Mouse (Mus musculus) adrenal gland, adult 2 months (tissue): ENCODE measurements around the gene Polr1e. TPM values are rescaled to one million over a fixed set of nuclear protein-coding genes. Genes with fewer than 3 reads are reported as not detected.
"Not testable (repeated sequence)": the region's sequence is repeated elsewhere in the genome, so short reads cannot be mapped to it uniquely, and the experiment has no call there.

Source experiments
- DNase-seq: peaks from one replicate; pipeline ENCODE4 v3.0.0; 2021
- long read RNA-seq: library from polyadenylated mRNA; stranded (forward); transcript quantifications from one replicate; pipeline ENCODE4 v2.0.0, GENCODE M21; 2021
- polyA plus RNA-seq: library from polyadenylated mRNA; depleted of rRNA; stranded (reverse); fragments of >200 nt; gene quantifications from 2 replicates; pipeline ENCODE4 v1.2.3, GENCODE M21; 2012; rRNA removed
- total RNA-seq, 2 experiments: library from RNA; stranded (reverse); gene quantifications; 2 replicates each; pipeline ENCODE4 v1.2.3; 2021

Polr1e gene
- total RNA-seq (10 to 100 TPM; 13.0 to 16.3 TPM), polyA plus RNA-seq (2.9 and 3.1 TPM in 2 replicates)
- long read RNA-seq, transcript Polr1e-204 (12 exons, 2,986 nt) = major isoform, 8 of 11 reads
- long read RNA-seq, partial matches to known transcripts = 1 of 11 reads
- long read RNA-seq, other reads (novel, unspliced or antisense) = 2 of 11 reads

DNA sequence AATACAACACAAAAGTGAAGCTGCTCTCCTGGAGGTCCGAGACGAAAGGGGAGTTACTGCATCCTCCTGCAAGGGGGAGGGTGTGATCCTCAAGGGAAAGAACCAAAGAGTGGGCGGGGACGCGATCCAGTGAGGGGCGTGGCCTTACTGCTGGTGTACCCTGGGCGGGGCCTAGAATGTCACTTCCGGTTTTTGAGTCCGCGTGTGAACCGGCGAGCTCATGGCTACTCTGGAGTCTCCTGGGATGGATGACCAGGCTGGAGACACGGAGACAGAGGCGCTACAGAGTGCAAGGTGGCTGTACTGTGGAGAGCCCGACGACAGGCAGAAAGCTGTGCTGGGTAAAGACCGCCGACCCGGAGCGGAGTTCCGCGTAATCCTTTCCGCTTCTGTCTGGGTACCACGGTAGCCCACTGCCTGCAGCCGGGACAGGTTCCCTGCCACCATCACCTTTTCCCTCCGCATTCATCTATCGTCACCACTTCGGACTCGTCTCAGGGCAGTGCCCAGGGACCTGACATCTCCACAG is at the start of gene Polr1e:
Gene Polr1e (plus strand): TSS at position 132 of the 529 bp plus-strand sequence.
- peak; percentile 96 for DNase-seq

DNA sequence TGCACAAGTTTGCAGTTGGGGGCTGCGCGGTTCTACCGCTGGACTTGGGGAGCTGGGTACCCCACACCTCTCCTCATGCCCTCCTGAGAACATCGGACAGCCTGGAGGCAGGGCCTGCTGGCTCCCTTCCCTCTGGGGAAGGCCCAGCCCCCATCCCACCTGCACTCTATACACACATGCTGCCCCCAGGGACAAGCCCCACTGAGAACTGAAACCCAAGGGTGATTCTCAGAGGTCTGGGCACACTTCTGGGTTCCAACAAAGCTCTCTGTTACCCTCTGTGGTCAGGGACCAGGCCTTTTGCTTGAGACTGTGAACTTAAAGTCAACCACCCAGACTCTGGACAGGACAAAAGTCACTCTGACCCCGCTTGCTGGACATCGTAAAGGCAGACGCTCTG is 48.3 kb upstream of the Polr1e start:
- DNase-seq = no peak

DNA sequence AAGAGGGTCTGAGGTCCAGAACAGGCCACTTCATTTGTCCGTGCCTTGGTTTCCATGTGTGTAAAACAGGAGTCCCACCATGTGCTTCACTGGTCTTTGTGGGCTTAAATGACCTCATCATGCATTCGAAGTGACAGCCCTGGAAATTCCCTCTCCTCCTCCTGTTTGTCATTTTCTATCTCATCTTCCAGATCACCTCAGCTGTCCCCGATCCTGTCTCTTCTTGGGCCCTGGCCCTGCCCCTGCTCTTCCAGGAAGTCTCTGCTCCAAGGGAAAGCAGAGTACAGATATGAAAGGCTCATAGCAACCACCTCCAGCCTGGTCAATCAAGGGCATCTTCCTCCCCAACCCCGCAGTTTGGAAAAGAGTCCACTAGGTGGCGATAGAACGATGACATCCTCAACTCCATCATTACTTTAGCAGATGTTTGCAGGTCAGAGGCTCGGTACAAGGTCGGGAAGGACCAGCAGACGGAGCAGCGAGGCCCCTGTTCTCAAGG is 47.7 kb upstream of the Polr1e start:
- DNase-seq = peak; percentile 56

DNA sequence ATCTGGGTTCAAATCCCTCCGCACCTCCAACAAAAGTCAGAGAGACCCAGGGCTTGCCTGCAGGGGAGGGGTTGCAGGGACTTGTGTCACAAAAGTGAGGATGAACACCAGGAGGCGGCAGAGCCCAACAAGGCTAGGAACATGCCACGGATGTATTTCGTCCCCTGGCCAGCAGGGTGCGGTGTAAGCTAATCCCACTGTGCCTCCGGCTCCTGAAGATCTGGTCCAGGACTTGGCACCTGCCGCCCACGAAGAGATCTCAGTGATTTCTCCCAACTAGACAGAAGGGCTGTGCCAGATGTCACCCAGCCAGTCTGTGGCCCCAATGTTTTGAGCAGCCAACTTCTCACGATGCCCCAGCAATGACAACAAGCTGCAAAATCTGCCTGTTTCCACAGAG is 44.9 kb upstream of the Polr1e start:
- DNase-seq = peak; percentile 92

DNA sequence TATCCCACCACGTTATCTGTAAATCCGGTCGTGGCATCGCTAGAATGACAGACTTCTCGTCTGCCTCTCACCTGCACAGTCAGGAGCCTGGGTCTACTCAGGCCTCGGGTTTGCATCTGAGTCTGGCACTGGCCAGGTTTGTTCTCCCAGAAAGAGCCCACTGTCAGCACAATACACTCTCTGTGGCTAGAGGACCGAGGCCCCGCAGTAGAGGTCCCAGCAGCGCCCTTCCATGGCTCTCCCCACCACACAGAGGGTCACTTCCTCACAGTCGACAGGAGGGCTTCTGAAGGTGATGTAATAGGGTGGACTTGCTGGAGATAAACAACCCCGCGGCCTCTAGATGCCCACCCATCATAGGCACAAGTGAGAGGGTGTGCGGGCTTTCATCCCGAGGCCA is 44.5 kb upstream of the Polr1e start:
- no peak for DNase-seq

DNA sequence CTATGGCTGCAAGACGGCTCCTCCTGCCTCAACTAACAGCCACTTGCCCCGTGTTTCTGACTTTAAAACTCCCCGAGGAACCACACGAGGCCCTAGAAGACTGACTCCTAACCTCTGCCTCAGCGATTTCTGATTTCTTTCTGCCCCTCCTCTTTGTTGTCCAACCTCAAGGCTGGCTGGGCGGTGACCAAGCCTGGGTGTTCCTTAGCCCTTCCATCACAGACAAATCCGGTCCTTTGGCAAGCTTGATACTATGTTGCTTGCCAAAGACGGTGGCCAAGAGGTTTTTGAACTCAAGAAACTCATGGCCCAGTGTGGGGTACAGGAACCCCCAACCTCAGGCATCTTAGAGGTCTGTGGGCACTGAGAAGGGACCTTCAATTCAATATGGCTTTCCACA is 44.1 kb upstream of the Polr1e start:
- no peak for DNase-seq

DNA sequence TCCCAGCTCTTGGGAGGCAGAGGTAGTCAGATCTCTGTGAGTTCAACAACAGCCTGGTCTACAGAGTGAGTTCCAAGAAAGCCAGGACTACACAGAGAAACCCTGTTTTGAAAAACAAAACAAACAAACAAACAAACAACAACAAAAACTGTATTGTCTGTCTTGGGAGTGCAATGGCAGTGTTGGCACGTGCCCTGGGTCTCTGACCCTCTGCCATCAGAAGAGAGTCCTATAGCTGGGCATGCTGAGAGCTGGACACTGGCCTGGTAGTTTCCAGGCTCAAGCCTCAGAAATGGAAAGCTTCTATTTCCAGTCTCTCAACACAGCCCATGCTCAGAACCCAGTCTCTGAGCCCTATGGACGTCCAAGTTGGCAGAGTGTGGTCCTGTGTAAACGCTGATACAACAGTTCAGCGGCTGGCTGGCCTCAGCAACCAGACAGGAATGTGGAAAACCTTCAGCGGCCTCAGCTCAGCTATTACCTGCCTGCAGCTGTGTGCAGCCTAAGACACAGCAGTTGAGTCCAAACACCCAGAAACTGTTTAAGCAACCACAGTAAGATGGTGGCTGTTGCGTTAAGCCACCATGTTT is 42.3 kb upstream of the Polr1e start:
- no peak for DNase-seq

DNA sequence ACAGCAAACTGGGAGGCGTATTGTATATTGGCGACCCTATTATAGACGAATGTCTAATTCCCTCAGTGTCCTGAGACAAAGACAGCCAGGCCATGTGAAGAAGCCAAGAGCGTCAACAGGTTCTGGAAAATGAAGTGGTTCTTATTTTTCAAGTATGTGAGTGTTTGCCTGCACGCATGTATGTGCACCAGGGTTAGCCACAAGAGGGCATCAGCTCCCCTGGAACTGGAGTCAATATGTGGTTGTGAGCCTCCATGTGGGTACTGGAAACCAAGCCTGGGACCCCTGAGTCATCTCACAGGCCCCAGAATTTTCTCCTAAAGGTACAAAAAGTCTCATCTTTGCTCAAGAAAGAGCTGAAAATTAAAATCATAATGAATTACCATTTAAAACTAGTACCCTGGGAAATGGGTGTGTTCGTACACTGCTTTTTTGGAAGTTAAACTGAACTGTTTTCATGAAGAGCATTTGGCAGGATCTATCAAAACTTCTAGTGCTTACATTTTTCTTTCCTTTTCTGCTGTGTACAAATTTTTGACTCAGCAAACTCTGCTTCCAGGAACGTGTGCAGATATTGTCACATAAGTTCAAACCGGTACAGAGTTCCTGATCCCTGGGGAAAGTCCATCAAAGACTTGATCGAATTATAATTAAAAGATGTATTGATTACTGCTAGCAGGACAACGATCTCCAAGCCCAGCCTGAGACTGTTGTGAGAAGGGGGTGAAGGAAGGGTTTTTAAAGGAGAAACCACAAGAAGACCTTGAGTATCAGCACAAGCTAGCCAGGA is 41.3 kb upstream of the Polr1e start:
- DNase-seq = no peak

DNA sequence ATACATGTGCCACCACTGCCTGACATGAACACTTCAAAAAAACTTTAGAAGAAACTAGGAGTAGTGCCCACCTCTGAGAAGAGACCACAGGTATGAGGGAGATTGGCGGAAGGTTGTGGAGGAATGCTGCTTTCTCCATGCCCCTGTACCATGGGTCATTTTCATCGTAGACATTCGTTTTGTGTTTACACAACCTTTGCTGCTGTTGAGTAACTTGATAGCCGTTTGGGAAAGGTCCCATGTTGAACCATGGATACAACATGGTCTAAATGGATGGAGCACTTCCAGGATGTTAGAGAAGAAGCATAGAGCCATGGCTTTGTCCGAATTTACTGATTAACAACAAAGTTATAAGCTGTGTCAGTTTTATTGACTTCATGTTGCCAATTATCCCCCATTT is 40.2 kb upstream of the Polr1e start:
- DNase-seq = no peak

DNA sequence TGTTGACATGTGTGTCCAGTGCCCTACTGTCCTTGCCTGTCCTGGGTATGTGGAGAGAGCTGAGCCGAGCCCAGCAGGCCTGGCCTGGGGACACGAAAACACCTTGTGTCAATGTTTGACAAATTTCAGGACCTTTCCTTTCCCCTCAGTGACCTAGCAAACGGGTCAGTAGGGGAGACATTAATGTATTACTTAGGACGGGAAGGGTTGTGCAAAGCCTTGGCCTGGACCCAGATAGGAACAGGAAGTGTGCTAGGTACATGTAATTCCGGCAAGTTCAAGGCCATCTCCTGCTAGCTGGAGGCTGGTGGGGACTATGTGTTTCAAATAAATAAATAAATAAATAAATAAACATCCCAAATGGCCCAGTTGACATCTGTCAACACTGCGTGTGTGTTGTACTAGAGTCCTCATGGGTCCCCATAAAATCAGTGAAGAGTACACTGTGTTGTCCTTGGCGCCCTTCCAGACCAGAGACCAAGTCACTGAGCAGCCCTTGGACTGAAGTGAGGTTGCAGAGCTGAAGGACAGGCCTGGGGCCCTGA is 38.5 kb upstream of the Polr1e start:
- peak; percentile 88 for DNase-seq

DNA sequence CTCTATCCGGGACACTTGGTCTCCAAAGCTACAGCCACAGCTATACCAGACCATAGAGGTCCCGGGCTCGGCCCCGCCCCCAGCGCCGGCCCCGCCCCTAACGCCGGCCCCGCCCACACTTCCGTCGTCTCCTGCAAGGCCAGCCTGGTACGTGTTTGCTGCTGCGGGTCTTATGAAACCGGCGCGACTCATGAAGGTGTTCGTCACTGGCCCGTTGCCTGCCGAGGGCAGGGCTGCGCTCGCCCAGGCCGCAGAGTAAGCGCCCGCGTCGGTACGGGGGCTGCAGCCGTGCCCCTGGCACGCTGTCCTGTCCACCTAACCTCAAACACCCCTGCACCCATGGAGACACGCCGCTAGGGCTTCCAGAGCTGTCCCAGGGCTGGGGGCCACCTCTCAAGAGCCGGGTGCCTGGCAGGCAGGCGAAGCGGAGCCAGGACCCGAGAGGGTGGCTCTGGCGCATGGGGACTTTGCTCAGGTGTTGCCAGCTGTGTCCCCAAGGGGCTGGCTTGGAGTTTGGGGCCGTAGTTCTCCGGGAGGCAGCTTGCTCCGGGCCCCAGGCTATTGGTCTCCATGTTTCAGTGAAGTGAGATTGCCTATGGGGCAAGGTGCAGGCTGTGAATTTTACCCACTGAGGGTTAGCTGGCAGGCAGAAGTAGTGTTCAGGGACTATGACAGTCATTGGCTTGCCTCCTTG is 37.0 kb upstream of the Polr1e start, which contains the start of gene Grhpr:
Gene Grhpr (plus strand): TSS at position 116 of the 694 bp plus-strand sequence.
- peak; percentile 95 for DNase-seq

DNA sequence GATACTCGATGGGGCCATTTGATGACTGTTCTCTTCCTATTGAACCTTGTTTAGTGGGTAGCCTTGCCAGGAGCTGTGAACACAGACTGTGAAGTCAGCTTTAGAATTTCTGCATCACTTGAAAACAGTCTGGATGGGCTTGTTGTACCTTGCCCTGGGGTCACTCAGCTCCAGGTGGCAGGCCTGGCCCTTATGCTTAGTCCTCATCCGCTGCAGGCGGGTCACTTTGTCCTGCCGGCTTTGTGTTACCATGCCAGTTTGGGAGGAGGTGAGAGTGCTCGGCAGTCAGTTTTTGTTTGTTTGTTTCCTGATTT is 36.5 kb upstream of the Polr1e start:
- peak; percentile 54 for DNase-seq

DNA sequence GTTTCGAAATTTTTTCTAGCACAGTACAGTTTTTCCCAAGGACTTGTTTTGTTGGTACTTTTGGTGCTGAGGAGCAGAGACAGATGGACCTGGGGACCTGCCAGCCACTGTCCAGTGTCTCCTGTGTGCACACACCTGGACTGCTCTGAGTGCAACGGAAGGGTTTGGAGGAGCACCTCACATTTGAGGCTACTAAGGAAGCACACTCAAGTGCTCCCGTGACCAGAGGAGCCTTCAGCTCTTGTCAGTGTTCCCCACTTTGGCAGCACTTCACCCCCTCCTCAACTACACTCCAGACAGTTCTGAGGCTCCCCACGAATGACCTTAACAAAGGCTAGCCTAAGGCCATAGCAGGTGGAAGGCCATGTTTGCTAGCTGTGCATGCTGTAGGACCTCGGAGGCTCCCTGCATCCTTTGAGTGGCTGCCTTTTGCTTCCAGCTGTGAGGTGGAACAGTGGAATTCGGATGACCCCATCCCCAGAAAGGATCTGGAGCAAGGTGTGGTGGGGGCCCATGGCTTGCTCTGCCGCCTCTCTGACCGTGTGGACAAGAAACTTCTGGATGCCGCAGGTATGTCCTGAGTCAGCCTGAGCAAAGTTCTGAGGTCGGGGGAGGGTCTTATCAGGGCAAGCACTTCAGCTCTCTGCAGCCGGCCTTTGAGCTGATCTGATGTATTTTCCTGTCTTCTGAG is 35.8 kb upstream of the Polr1e start:
- DNase-seq = peak; percentile 44

DNA sequence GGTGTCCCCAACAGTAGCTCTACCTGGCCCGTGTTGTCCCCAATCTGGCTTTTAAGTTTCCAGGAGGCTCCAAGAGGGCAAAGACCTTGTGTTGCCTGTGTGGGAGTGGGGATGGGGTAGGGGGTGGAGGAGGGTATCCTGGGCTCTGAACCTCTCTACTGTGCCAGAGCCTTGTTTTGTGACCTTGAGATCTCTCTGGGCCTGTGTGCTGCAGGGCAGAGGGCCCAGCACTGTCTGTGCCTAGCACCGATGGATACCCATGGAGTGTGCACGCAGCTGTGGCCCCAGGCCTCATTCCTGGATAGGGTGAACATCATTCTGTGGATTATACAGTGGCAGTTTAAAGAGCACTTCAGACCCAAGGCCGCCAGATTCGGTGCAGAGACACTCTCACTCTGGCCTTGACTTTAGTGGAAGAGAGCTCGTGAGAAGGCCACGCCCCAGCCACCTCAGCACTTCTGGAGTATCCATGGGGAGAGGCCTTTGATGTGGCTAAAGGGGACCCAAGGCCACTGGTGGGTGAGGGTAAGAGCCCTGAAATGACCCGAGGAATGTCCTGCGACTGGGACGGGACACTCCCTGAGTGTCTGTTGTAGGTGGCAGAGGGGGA is 35.1 kb upstream of the Polr1e start:
- DNase-seq = peak; percentile 87

DNA sequence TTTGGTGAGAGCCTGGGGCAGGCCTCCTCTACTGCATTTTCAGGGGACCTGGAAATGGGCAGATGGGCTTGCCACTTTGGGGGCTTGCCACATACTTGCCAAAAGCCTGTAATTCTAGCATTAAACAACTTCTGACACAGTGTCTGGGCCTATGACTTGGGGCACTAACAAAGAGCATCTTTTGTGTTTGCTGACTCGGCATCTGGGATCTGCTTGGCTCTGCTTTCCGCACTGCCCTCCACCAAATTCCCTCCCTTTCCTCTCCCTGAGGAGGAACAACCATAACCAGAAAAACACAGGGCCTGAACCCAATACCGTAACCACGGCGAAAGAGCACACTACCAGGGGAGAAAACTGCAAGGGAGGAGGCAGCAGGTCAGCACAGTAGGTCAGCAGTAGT is 27.8 kb upstream of the Polr1e start:
- DNase-seq = no peak

DNA sequence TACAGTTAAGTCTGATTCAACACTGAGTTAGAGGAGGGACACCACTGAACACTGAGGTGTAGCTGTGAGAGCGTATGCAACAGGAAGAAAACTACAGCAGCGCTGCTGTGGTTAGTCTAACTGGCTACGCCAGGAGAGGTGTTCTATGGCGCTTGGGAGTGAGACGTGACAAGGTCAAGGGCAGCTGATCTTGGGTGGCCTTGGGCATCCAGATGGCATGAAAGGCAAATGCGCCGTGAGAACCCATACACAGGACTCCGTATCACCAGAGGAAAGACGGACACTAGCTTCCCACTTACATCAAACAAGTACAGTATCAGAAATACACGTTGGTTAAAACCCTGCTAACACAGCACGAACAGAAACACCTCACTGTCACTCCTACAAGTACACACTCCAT is 26.1 kb upstream of the Polr1e start:
- peak; percentile 57 for DNase-seq

DNA sequence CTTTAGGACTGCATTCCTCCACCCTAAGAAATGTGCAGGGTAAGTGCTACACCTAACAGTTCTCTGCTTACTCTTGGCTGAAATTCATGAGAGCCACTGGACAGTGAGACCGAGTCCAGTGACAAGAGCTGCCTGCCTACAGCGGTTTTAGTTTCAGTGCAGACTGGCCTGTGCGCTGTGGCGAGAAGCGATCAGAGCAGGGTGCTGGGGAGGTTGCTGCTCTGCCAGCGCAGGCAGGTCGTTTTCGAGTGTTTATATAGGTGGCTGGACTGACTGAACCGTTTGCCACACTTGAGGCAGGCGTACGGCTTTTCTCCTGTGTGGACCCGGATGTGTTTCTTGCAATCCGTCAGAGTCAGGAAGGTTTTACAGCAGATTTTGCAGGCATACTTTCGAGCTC is 25.2 kb upstream of the Polr1e start:
- not testable (repeated sequence) for DNase-seq

DNA sequence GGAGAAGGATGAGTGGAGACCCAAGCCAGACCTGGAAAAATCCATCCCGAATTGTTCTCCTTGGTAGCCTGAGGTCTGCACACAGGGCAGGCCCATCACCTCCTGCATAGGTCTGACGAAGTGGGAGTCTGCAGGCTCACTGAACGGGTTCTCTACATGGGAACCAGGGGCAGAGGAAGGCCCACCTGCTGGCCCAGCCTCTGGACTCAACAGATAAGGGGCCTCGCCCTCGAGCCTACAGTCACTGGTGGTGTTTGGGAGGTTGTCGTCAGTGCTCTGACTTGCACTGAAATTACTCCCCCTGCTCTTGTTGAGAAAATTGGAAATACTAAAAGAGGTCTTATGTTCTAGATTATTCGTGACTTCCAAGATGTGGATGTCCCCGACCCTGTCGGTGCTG is 24.5 kb upstream of the Polr1e start:
- DNase-seq = no peak

DNA sequence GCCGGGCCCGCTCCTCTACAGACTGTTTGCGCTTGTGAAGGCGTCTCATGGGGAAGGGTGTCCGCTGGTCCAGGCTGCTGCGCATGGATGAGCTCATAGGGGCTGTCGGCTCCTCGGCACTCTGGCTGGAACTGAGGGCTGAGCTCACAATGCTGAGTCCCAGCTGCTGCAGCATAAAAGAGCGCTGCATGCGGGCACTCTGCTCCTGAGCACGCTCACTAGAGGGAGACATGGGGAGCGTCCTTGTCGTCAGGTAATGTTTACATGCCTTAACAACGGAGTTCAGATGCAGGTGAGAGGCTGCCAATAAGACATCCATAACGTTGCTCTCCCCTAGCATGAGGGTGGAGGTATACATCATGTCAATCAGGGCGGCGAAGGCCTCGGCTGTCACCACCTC is 23.6 kb upstream of the Polr1e start:
- no peak for DNase-seq

DNA sequence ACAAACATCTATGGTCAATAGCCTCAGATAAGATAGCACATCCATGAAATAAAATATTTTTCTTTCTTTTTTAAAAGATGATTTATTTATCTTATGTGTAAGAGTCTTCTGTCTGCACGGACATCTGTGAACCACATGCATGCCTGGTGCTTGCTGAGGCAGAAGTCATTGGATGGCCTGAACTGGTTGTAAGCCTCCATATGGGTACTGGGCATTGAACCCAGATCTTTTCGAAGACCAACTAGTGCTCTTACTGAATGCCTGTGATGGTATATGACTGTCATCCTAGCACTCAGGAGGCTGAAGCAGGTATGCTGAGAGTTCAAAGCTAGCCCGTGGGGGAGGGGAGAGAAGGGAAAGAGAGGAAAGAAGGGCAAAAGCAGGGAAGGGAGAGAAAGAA is 20.3 kb upstream of the Polr1e start:
- no peak for DNase-seq

DNA sequence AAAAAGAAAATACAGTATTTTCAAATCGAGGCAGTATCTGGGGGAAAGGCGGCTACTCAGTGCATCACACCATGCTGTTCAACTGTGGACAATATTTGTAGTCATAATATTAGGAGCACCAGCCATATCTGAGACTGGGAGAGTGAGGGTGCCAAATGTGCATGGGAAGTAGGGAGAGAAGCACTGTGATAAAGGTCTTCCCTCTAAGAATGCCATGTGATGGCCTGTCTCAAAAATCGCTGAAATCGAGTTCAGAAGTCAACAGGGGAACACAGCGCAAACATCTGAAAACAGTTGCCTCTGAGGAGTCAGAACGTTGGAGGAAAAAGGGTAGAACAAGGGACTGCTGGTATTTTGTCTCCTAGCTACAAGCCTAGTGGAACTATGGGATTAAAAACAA is 18.4 kb upstream of the Polr1e start:
- DNase-seq = no peak
